Mouse (Mus musculus): Measurements from ENCODE around the gene Nxnl2. TPM values are rescaled to one million over a fixed set of nuclear protein-coding genes. Genes with fewer than 3 reads are reported as not detected.
"Not testable (repeated sequence)": the region's sequence is repeated elsewhere in the genome, so short reads cannot be mapped to it uniquely, and the experiment has no call there.

Nxnl2 gene
- polyA plus RNA-seq, 1 experiment from 2014 or later = 0.77 TPM

DNA sequence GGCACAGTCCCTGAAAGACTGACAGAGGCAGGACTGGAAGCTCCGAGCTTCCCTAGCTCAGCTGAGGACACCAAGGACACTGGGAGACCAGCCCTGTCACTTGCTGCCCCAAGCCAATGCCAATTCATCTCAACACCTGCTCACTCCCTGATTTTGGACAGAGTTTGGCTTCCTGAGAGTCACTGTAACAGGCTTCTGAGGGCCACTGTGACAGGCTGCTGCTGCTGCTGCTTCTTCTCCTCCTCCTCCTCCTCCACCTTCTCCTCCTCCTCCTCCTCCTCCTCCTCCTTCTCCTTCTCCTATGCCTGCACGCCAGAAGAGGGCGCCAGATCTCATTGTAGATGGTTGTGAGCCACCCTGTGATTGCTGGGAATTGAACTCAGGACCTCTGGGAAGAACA, 19.5 kb downstream of the Nxnl2 start:
- Histone ChIP-seq H3K4me3 (no peak overlapping the region), H3K4me2 (no peak overlapping the region), H3K9ac (no peak overlapping the region), H3K36me3 (no peaks in the 10 kb centered on the region), H3K4me1 (replicated peaks) (no peaks in the 10 kb centered on the region), H3K9me3 (no peaks in the 10 kb centered on the region), H3K27me3 (no peaks in the 10 kb centered on the region), H3K27ac (no peak overlapping the region)
- no peak for ATAC-seq (ENCODE audit: low FRiP score)
- WGBS = 55% methylated on average over 3 of the region's 3 CpGs

DNA sequence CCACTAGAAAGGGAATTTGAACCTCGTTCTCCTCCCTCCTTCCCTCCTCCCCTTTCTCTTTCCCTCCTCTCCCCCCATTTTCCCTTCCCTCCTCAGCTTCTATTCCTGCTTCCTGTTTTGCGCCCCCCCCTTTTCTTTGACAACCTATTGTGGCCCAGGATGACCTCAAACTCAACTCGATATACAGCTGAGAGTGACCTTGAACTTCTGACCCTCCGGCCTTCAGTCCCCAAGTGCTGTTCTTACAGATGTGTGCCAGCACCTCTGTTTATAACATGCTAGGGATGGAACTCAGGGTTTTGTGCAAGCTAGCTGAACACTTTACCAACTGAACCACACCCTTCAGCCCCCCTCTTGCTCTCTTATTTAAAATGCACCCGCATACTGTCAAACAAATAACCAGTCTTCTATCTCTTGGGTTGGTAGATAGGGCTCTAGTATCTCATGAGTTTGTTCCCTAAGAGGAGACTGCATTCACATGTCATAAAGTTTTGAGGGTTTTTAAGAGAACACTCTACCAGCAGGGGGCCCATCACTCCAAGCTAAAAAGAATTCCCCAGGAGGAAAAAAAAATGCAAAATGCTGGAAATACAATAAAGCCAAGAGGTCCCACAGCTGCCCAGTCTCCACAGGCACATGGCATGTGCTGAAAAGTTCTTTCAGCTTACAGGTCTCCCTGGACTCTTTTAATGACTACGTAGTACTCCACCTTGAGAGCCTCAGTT, 20.8 kb downstream of the Nxnl2 start:
- Histone ChIP-seq H3K27ac (no peak overlapping the region), H3K9ac (no peak overlapping the region), H3K36me3 (no peaks in the 10 kb centered on the region), H3K9me3 (no peaks in the 10 kb centered on the region), H3K4me3 (no peak overlapping the region), H3K27me3 (no peaks in the 10 kb centered on the region), H3K4me1 (replicated peaks) (no peaks in the 10 kb centered on the region), H3K4me2 (no peak overlapping the region)
- ATAC-seq (ENCODE audit: low FRiP score) = no peak
- WGBS = 87% methylated on average over 6 of the region's 6 CpGs

- Histone ChIP-seq H3K36me3 (no peaks in the 10 kb centered on the region), H3K27me3 (no peaks in the 10 kb centered on the region), H3K4me1 (replicated peaks) (no peaks in the 10 kb centered on the region), H3K27ac (no peak overlapping the region), H3K9ac (no peak overlapping the region), H3K4me3 (no peak overlapping the region), H3K4me2 (no peak overlapping the region), H3K9me3 (no peaks in the 10 kb centered on the region)
- ATAC-seq (ENCODE audit: low FRiP score) = no peak
- 91% methylated on average over 15 of the region's 15 CpGs for WGBS
These were observed 23.1 kb downstream of the Nxnl2 start for GRCm38 (mm10) chr13:51193893-51194292.

DNA sequence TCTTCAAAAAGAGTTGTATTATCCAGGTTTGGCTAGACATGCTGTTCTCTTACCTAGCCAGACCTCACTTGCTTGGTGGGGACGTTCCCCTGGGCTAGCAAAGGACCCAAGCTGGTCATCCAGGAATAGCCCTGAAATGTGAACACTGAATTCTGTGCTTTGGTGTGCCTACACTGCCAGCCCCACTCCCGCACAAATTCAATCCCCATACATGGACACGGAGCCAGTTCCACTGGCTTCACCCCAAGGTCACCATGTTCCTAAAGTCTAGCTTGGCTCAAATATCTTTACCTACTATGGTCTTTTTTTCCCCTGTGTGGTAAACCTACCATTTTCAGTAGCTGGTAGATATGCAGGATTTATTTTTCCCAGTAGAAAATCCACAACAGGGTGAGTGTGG, 26.9 kb downstream of the Nxnl2 start:
- ATAC-seq (ENCODE audit: low FRiP score) = no peak
- Histone ChIP-seq H3K4me2 (no peak overlapping the region), H3K9me3 (0 out of 2 replicates have a peak, but pooled peaks cover 10% of the 10 kb centered on the region), H3K4me1 (replicated peaks) (no peaks in the 10 kb centered on the region), H3K27ac (no peak overlapping the region), H3K27me3 (0 out of 2 replicates have a peak, but pooled peaks cover 2% of the 10 kb centered on the region), H3K36me3 (no peaks in the 10 kb centered on the region), H3K9ac (no peak overlapping the region), H3K4me3 (no peak overlapping the region)
- 93% methylated on average over 3 of the region's 3 CpGs for WGBS

DNA sequence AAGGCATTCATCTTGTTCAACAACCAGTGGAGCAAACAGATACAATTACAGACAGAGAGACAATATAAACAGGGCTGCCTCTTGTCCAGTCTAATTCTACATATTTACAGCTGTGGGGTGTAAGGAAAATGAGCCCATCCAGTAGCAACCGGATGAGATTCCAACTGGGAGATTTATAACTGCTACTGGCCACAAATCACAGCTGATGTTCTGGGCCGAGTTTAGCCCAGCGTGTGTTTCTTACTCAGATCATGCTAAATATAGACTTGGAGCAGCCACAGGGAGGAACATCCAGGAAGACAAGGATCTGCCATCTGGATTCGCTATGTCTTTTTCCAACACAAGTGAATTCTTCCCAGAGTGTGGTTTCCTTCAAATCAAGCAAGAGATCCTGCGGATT, 27.4 kb downstream of the Nxnl2 start:
- ATAC-seq (ENCODE audit: low FRiP score) = no peak
- 76% methylated on average over 5 of the region's 5 CpGs for WGBS
- Histone ChIP-seq H3K36me3 (no peaks in the 10 kb centered on the region), H3K4me2 (no peak overlapping the region), H3K4me1 (replicated peaks) (no peaks in the 10 kb centered on the region), H3K9ac (no peak overlapping the region), H3K27ac (no peak overlapping the region), H3K27me3 (0 out of 2 replicates have a peak, but pooled peaks cover 2% of the 10 kb centered on the region), H3K4me3 (no peak overlapping the region), H3K9me3 (0 out of 2 replicates have a peak, but pooled peaks cover 10% of the 10 kb centered on the region)

GRCm38 (mm10) chr13:51201985-51202843, 31.4 kb downstream of the Nxnl2 start:
- H3K4me3 ChIP-seq = peak overlapping the region; percentile 36
- H3K9me3 ChIP-seq; H3K9ac ChIP-seq; ATAC-seq (ENCODE audit: low FRiP score); H3K27ac ChIP-seq; H3K36me3 ChIP-seq; H3K27me3 ChIP-seq; H3K4me1 ChIP-seq (replicated peaks): not testable (repeated sequence)
- WGBS = 47% methylated on average over 31 of the region's 36 CpGs
- peak overlapping the region; percentile 56 for H3K4me2 ChIP-seq

- H3K9me3 ChIP-seq; H3K36me3 ChIP-seq; H3K4me1 ChIP-seq (replicated peaks); H3K27ac ChIP-seq; H3K27me3 ChIP-seq: not testable (repeated sequence)
- ATAC-seq (ENCODE audit: low FRiP score) = peak; percentile 65; the same call in 1 of the 2 replicates
- H3K4me3 ChIP-seq = peak overlapping the region; percentile 36
- 4% methylated on average over 28 of the region's 28 CpGs for WGBS
- H3K4me2 ChIP-seq = peak overlapping the region; percentile 56
- H3K9ac ChIP-seq = peak overlapping the region; percentile 53; the same call in 1 of the 2 replicates
These were observed 32.0 kb downstream of the Nxnl2 start for GRCm38 (mm10) chr13:51202844-51203173.

GRCm38 (mm10) chr13:51203467-51203866, 32.6 kb downstream of the Nxnl2 start:
- Histone ChIP-seq H3K9me3 (0 out of 2 replicates have a peak, but pooled peaks cover 10% of the 10 kb centered on the region), H3K27ac (no peak overlapping the region), H3K27me3 (0 out of 2 replicates have a peak, but pooled peaks cover 2% of the 10 kb centered on the region), H3K9ac (no peak overlapping the region), H3K4me2 (no peak overlapping the region), H3K36me3 (no peaks in the 10 kb centered on the region), H3K4me1 (replicated peaks) (peaks cover 2% of the 10 kb centered on the region; the same call in 1 of the 2 replicates), H3K4me3 (no peak overlapping the region)
- ATAC-seq (ENCODE audit: low FRiP score) = no peak
- WGBS = 85% methylated on average over 8 of the region's 8 CpGs

DNA sequence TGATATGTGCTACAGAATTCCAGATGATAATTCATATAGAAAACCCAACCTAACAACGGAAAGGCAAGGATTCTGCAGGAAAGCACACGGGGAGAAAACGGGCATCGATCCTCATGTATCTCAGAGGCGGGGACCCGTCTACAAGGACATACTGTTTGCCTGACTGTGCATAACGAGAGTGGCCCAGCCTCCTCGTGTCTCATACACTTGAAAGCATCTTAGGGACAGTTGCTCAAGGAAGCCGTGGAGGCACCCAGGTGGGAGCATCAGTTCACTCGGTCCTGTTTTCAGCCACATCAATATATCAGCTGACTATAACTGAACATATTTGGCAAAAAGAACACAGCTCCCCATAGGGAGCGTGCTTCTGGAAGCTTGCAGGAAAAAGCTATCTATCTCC, 33.3 kb downstream of the Nxnl2 start:
- H3K4me2 ChIP-seq; H3K9ac ChIP-seq; H3K27me3 ChIP-seq; H3K9me3 ChIP-seq; H3K4me3 ChIP-seq; H3K27ac ChIP-seq; ATAC-seq (ENCODE audit: low FRiP score); H3K4me1 ChIP-seq (replicated peaks); H3K36me3 ChIP-seq: not testable (repeated sequence)
- 89% methylated on average over 11 of the region's 11 CpGs for WGBS

DNA sequence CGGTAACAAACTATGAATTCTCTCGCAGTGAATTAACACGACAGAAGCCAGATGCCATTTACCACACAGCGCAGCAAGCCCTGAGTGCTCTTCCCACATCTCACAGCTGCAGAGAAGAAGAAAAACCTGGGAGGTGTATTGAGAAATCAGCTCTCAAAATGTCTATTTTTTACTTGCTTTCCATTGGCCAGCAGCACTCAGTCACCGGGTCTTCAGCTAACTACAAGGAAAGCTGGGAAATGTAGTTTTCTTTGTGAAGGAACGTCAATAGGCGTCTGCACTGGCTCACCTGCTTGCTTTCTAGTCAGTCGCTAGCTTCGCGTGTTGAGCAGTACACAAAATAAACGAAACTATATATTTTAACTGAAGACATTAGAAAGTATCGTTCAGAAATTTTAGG, 37.1 kb downstream of the Nxnl2 start:
- no peak overlapping the region for H3K9ac ChIP-seq
- no peaks in the 10 kb centered on the region for H3K36me3 ChIP-seq
- H3K4me3 ChIP-seq = no peak overlapping the region
- H3K27ac ChIP-seq = no peak overlapping the region
- H3K9me3 ChIP-seq = no peaks in the 10 kb centered on the region
- peaks cover 4% of the 10 kb centered on the region; the same call in 1 of the 2 replicates for H3K4me1 ChIP-seq (replicated peaks)
- no peak overlapping the region for H3K4me2 ChIP-seq
- H3K27me3 ChIP-seq = no peaks in the 10 kb centered on the region
- WGBS = 79% methylated on average over 12 of the region's 12 CpGs
- peak; percentile 82 for ATAC-seq (ENCODE audit: low FRiP score)

GRCm38 (mm10) chr13:51208378-51209100, 37.7 kb downstream of the Nxnl2 start:
- Histone ChIP-seq H3K36me3 (no peaks in the 10 kb centered on the region), H3K9ac (no peak overlapping the region), H3K4me2 (no peak overlapping the region), H3K4me3 (no peak overlapping the region), H3K27me3 (no peaks in the 10 kb centered on the region), H3K9me3 (no peaks in the 10 kb centered on the region), H3K4me1 (replicated peaks) (peaks cover 4% of the 10 kb centered on the region; the same call in 1 of the 2 replicates), H3K27ac (no peak overlapping the region)
- WGBS = 55% methylated on average over 18 of the region's 18 CpGs
- peak; percentile 91 for ATAC-seq (ENCODE audit: low FRiP score)

DNA sequence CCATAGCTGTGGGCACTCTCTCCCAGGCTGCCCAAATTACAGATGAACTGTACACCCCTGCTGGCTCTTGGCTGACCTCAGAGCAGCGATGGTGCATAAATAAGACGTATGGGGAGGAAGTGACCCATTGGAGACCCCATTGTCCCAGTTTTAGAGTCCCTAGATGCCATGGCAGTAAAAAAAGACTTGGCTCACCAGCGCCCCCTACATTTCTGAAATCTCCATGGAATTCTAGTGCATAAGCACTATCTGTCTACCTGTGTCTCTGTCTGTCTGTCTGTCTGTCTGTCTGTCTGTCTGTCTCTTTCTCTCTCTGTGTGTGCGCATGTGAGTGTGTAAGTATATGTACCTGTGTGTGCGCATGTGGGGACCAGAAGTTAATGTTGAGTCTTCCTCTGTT, 39.8 kb downstream of the Nxnl2 start:
- 69% methylated on average over 5 of the region's 5 CpGs for WGBS

More for the DNA sequence above, 39.8 kb downstream of the Nxnl2 start:
- no peak for ATAC-seq (ENCODE audit: low FRiP score)
- H3K4me1 ChIP-seq (replicated peaks) = peaks cover 4% of the 10 kb centered on the region; the same call in 1 of the 2 replicates
- no peaks in the 10 kb centered on the region for H3K36me3 ChIP-seq
- H3K4me2 ChIP-seq = no peak overlapping the region
- H3K27me3 ChIP-seq = no peaks in the 10 kb centered on the region
- H3K9ac ChIP-seq = no peak overlapping the region
- no peak overlapping the region for H3K27ac ChIP-seq
- no peaks in the 10 kb centered on the region for H3K9me3 ChIP-seq
- H3K4me3 ChIP-seq = no peak overlapping the region

Measured in hindbrain, embryonic 13.5 days (tissue).